Mouse (Mus musculus) heart, adult 9 months (tissue): Measurements from ENCODE around the gene Tmem59l.
A peak's percentile ranks its signal among the peaks of the same experiment; 100 is the strongest.

Experiments
- DNase-seq, 2 experiments: peaks; one replicate each; pipeline ENCODE4 v3.0.0; 2022; ENCODE audit warnings: low spot score in 2 of 2

Tmem59l gene

GRCm38 (mm10) chr8:70488931-70489470 is 1.8 kb upstream of the Tmem59l start:
- no peak for DNase-seq

- DNase-seq, result no peak
Measured at GRCm38 (mm10) chr8:70487993-70488796, 1.0 kb upstream of the Tmem59l start.

- DNase-seq, result no peak
Measured at GRCm38 (mm10) chr8:70486191-70486681, 922 bp downstream of the Tmem59l start.

- DNase-seq, result no peak
Measured at GRCm38 (mm10) chr8:70482943-70483342, 4.2 kb downstream of the Tmem59l start.

- DNase-seq, result no peak
Measured at GRCm38 (mm10) chr8:70481908-70482307, 5.2 kb downstream of the Tmem59l start.

- no peak for DNase-seq
Measured at GRCm38 (mm10) chr8:70477269-70477982, 9.7 kb downstream of the Tmem59l start.

GRCm38 (mm10) chr8:70476333-70477268 is 10.6 kb downstream of the Tmem59l start, which contains the start of gene Klhl26:
TSS of gene Klhl26 (minus strand) at chr8:70476968.
- DNase-seq, result peak; percentile 92 to 95

- DNase-seq, result no peak
Measured at GRCm38 (mm10) chr8:70471856-70472255, 15.3 kb downstream of the Tmem59l start.

GRCm38 (mm10) chr8:70469938-70470337 is 17.2 kb downstream of the Tmem59l start:
- DNase-seq, result no peak

GRCm38 (mm10) chr8:70469295-70469916 is 17.8 kb downstream of the Tmem59l start:
- DNase-seq, result peak in 1 of 2 experiments; percentile 44

GRCm38 (mm10) chr8:70468733-70469132 is 18.4 kb downstream of the Tmem59l start:
- DNase-seq, result no peak

- DNase-seq, result no peak
Measured at GRCm38 (mm10) chr8:70467907-70468306, 19.3 kb downstream of the Tmem59l start.

GRCm38 (mm10) chr8:70467229-70467725 is 19.9 kb downstream of the Tmem59l start:
- DNase-seq, result peak; percentile 64 to 69

GRCm38 (mm10) chr8:70466771-70467170 is 20.4 kb downstream of the Tmem59l start:
- DNase-seq, result peak; percentile 69 to 76

- DNase-seq, result no peak
Measured at GRCm38 (mm10) chr8:70466305-70466704, 20.9 kb downstream of the Tmem59l start.

GRCm38 (mm10) chr8:70465701-70466100 is 21.5 kb downstream of the Tmem59l start:
- no peak for DNase-seq

GRCm38 (mm10) chr8:70464162-70464561 is 23.0 kb downstream of the Tmem59l start:
- no peak for DNase-seq

- no peak for DNase-seq
Measured at GRCm38 (mm10) chr8:70463306-70463705, 23.9 kb downstream of the Tmem59l start.

- DNase-seq, result peak in 1 of 2 experiments; percentile 39
Measured at GRCm38 (mm10) chr8:70462516-70462813, 24.7 kb downstream of the Tmem59l start.

- DNase-seq, result peak; percentile 40 to 46
Measured at GRCm38 (mm10) chr8:70461765-70462515, 25.2 kb downstream of the Tmem59l start.
